8 mouse cellular contexts compared by ENCODE assay signal in genomic region chr15:27884347-27885250, GRCm38 (mm10).
DNase-seq lines count a peak whose midpoint lies in the region; ATAC-seq and TF ChIP-seq lines count a peak whose summit lies in the region.

No protein-coding gene starts in this region.

- H3K9me3 ChIP-seq in forebrain, postnatal 0 days (ENCODE audit: low read length), result no peaks in the 10 kb centered on the region
- H3K9me3 ChIP-seq in hindbrain, embryonic 12.5 days (replicated peaks), result no peaks in the 10 kb centered on the region
- H3K9me3 ChIP-seq in lung, embryonic 16.5 days (ENCODE audit: control insufficient read depth, low read length), result no peaks in the 10 kb centered on the region

- H3K4me1 ChIP-seq in forebrain, postnatal 0 days (ENCODE audit: insufficient read depth), result no peaks in the 10 kb centered on the region
- H3K4me1 ChIP-seq in hindbrain, embryonic 12.5 days, result no peaks in the 10 kb centered on the region
- H3K4me1 ChIP-seq in lung, embryonic 16.5 days (replicated peaks; ENCODE audit: control insufficient read depth, insufficient read depth, low read length), result peaks cover 6% of the 10 kb centered on the region; the same call in 1 of the 2 replicates

- no peak overlapping the region for H3K4me2 ChIP-seq in forebrain, postnatal 0 days (ENCODE audit: low read depth)
- H3K4me2 ChIP-seq in hindbrain, embryonic 12.5 days (replicated peaks), result no peak overlapping the region
- no peak overlapping the region for H3K4me2 ChIP-seq in lung, embryonic 16.5 days (ENCODE audit: low read depth, low read length)

- WGBS in forebrain, postnatal 0 days, result 69% methylated on average over 17 of the region's 17 CpGs
- WGBS in hindbrain, embryonic 12.5 days, result 76% methylated on average over 17 of the region's 17 CpGs
- WGBS in lung, embryonic 16.5 days, result 70% methylated on average over 17 of the region's 17 CpGs

- H3K9ac ChIP-seq in forebrain, postnatal 0 days, result no peak overlapping the region
- no peak overlapping the region for H3K9ac ChIP-seq in hindbrain, embryonic 12.5 days
- H3K9ac ChIP-seq in lung, embryonic 16.5 days (ENCODE audit: low read length), result no peak overlapping the region

- ATAC-seq in forebrain, postnatal 0 days, result peak; percentile 83
- ATAC-seq in hindbrain, embryonic 12.5 days (ENCODE audit: low FRiP score), result peak; percentile 77; the same call in 1 of the 2 replicates
- ATAC-seq in lung, embryonic 16.5 days (ENCODE audit: low read depth), result peak; percentile 70; the same call in 1 of the 2 replicates

- peak; percentile 91 for TF ChIP-seq CTCF in forebrain, postnatal 0 days (IDR thresholded peaks at IDR 0.05; ENCODE audit: low read depth)

- DNase-seq in MN1 (ENCODE audit: low spot score), result peak; percentile 85
- peak; percentile 83 to 85 for DNase-seq in cerebellum, adult 18-20 months
- peak; percentile 90 for DNase-seq in forebrain, postnatal 0 days
- DNase-seq in layer of hippocampus, adult 9-10 months (ENCODE audit: low spot score), result peak; percentile 68
- DNase-seq in ovary, postnatal 14 days (ENCODE audit: low spot score), result peak; percentile 83
- peak; percentile 73 to 88 for DNase-seq in thymus, postnatal 10 days (ENCODE audit: low spot score in 2 of 2)

- peaks cover 54% of the 10 kb centered on the region for H3K36me3 ChIP-seq in forebrain, postnatal 0 days (ENCODE audit: insufficient read depth)
- H3K36me3 ChIP-seq in hindbrain, embryonic 12.5 days, result peaks cover 55% of the 10 kb centered on the region
- H3K36me3 ChIP-seq in lung, embryonic 16.5 days (ENCODE audit: control insufficient read depth, insufficient read depth, low read length), result peaks cover 15% of the 10 kb centered on the region; the same call in 1 of the 2 replicates

- no peak overlapping the region for H3K27ac ChIP-seq in forebrain, postnatal 0 days (ENCODE audit: low read depth, low read length)
- no peak overlapping the region for H3K27ac ChIP-seq in hindbrain, embryonic 12.5 days
- H3K27ac ChIP-seq in lung, embryonic 16.5 days (ENCODE audit: low read length), result no peak overlapping the region

- H3K27me3 ChIP-seq in forebrain, postnatal 0 days (ENCODE audit: insufficient read depth, low read length), result no peaks in the 10 kb centered on the region
- no peaks in the 10 kb centered on the region for H3K27me3 ChIP-seq in hindbrain, embryonic 12.5 days
- H3K27me3 ChIP-seq in lung, embryonic 16.5 days (ENCODE audit: control insufficient read depth, insufficient read depth, low read depth, low read length), result no peaks in the 10 kb centered on the region

- H3K4me3 ChIP-seq in forebrain, postnatal 0 days (ENCODE audit: low read depth, low read length), result no peak overlapping the region
- H3K4me3 ChIP-seq in hindbrain, embryonic 12.5 days, result no peak overlapping the region
- no peak overlapping the region for H3K4me3 ChIP-seq in lung, embryonic 16.5 days (ENCODE audit: low read length)
